Mouse (Mus musculus) ES-Bruce4 (cell line): ENCODE measurements around the gene Snap91. TPM values are rescaled to one million over a fixed set of nuclear protein-coding genes. Genes with fewer than 3 reads are reported as not detected.

Experiments
- H3K27ac ChIP-seq: 2 replicates; pipeline ENCODE4 v1.5.1; 2012; ENCODE audit warnings: low read length, inconsistent platforms; ENCODE audit not compliant: insufficient read depth
- H3K27me3 ChIP-seq: 2 replicates; pipeline ENCODE4 v1.6.1; 2012; ENCODE audit warnings: mild to moderate bottlenecking, low read length, inconsistent platforms; ENCODE audit not compliant: control insufficient read depth, poor library complexity, insufficient read depth, severe bottlenecking
- H3K36me3 ChIP-seq: 2 replicates; pipeline ENCODE4 v1.6.1; 2012; ENCODE audit warnings: inconsistent platforms, mild to moderate bottlenecking, low read length, moderate library complexity; ENCODE audit not compliant: control insufficient read depth, poor library complexity, insufficient read depth, severe bottlenecking
- H3K4me1 ChIP-seq: one replicate; pipeline ENCODE4 v1.8.1; 2011; ENCODE audit warnings: low read length; ENCODE audit not compliant: control insufficient read depth, insufficient read depth
- H3K4me3 ChIP-seq: 2 replicates; pipeline ENCODE4 v1.5.1; 2011; ENCODE audit warnings: low read depth, mild to moderate bottlenecking, low read length
- H3K9ac ChIP-seq: 2 replicates; pipeline ENCODE4 v1.6.1; 2012; ENCODE audit warnings: low read depth, mild to moderate bottlenecking, inconsistent platforms; ENCODE audit not compliant: poor library complexity, severe bottlenecking
- H3K9me3 ChIP-seq: replicated peaks from 2 replicates; pipeline ENCODE4 v1.6.1; 2012; ENCODE audit warnings: mild to moderate bottlenecking, low read length, inconsistent platforms; ENCODE audit not compliant: control insufficient read depth, poor library complexity, insufficient read depth, severe bottlenecking
- CTCF ChIP-seq: IDR thresholded peaks from one replicate; pipeline ENCODE4 v1.8.1; 2011; ENCODE audit warnings: low read depth, low read length
- EP300 ChIP-seq: IDR thresholded peaks from 2 replicates; pipeline ENCODE4 v1.6.1; 2011; ENCODE audit warnings: low read depth, low read length; ENCODE audit not compliant: insufficient read depth
- POLR2A ChIP-seq: IDR thresholded peaks from one replicate; pipeline ENCODE4 v1.8.1; 2011; ENCODE audit warnings: low read length; ENCODE audit not compliant: insufficient read depth
- polyA plus RNA-seq: library from polyadenylated mRNA; stranded (reverse); fragments of >200 nt; gene quantifications from 2 replicates; pipeline ENCODE4 v1.2.4, GENCODE M21; 2011; ENCODE audit warnings: low read depth; ENCODE audit not compliant: missing spikeins, insufficient read depth, insufficient read length

Gene Snap91
- polyA plus RNA-seq, 1 experiment, result 4.5 TPM

- Histone ChIP-seq H3K36me3 (no peaks in the 10 kb centered on the region), H3K27ac (no peak overlapping the region), H3K9ac (no peak overlapping the region), H3K4me3 (no peak overlapping the region), H3K9me3 (no peaks in the 10 kb centered on the region), H3K4me1 (no peaks in the 10 kb centered on the region), H3K27me3 (no peaks in the 10 kb centered on the region)
- TF ChIP-seq CTCF (no peak), POLR2A (no peak), EP300 (no peak)
Measured at GRCm38 (mm10) chr9:86819366-86819765, 61.1 kb downstream of the Snap91 start.

GRCm38 (mm10) chr9:86817673-86818072 lies 62.8 kb downstream of the Snap91 start:
- no peaks in the 10 kb centered on the region for H3K27me3 ChIP-seq
- H3K4me3 ChIP-seq, result no peak overlapping the region
- H3K27ac ChIP-seq, result no peak overlapping the region
- no peaks in the 10 kb centered on the region for H3K4me1 ChIP-seq
- no peaks in the 10 kb centered on the region for H3K36me3 ChIP-seq
- H3K9me3 ChIP-seq, result no peaks in the 10 kb centered on the region
- TF ChIP-seq POLR2A (no peak), CTCF (no peak), EP300 (no peak)
- no peak overlapping the region for H3K9ac ChIP-seq

DNA sequence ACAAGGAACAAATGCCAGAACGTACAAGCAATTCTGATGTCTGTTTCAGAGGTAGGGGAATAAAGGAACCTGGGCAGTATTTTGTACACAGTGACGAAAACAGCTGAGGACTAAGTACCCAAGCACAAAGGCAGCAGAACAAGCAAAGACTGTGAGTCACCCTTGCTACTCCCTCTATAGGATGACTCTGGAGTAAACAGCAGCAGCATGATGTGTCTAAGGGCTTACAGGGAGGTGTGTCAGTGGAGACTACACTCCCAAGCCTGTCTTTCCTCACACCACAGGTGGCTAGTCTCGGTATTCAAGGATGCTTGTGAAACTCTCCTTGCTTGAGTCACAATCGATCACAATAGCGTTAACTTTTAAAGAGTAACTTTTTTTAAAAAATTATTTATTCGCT lies 66.1 kb downstream of the Snap91 start:
- Histone ChIP-seq H3K9me3 (no peaks in the 10 kb centered on the region), H3K27ac (no peak overlapping the region), H3K4me3 (no peak overlapping the region), H3K9ac (no peak overlapping the region), H3K4me1 (no peaks in the 10 kb centered on the region), H3K27me3 (no peaks in the 10 kb centered on the region), H3K36me3 (no peaks in the 10 kb centered on the region)
- no peak for TF ChIP-seq EP300
- TF ChIP-seq CTCF, result no peak
- no peak for TF ChIP-seq POLR2A

DNA sequence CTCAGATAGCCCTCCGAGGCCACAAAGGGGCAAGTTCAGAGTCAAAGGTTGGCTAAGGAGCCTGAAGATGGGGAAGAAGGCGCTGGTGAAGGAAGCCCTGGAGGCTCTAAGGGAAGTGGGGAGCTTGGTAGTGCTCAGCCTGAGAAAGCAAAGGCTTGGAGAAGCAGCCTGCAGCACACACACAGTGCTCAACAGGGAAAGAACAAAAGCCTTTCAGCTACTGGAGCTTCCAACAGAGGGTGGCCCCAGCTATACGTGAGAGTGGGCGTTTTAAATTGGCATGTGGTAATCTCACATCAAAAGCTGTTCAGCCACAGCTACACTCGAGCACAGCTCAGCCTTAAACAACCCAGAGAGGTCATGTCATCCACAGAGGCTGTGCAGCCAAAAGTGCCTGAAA lies 67.1 kb downstream of the Snap91 start:
- no peaks in the 10 kb centered on the region for H3K4me1 ChIP-seq
- H3K9ac ChIP-seq, result no peak overlapping the region
- H3K4me3 ChIP-seq, result no peak overlapping the region
- H3K27me3 ChIP-seq, result no peaks in the 10 kb centered on the region
- TF ChIP-seq EP300, result no peak
- no peak for TF ChIP-seq POLR2A
- no peak for TF ChIP-seq CTCF
- no peak overlapping the region for H3K27ac ChIP-seq
- no peaks in the 10 kb centered on the region for H3K36me3 ChIP-seq
- H3K9me3 ChIP-seq, result no peaks in the 10 kb centered on the region

- Histone ChIP-seq H3K27me3 (no peaks in the 10 kb centered on the region), H3K9me3 (no peaks in the 10 kb centered on the region), H3K9ac (no peak overlapping the region), H3K27ac (no peak overlapping the region), H3K4me3 (no peak overlapping the region), H3K36me3 (no peaks in the 10 kb centered on the region), H3K4me1 (no peaks in the 10 kb centered on the region)
- TF ChIP-seq CTCF (no peak), EP300 (no peak), POLR2A (no peak)
Measured at GRCm38 (mm10) chr9:86810696-86811232, 69.7 kb downstream of the Snap91 start.

DNA sequence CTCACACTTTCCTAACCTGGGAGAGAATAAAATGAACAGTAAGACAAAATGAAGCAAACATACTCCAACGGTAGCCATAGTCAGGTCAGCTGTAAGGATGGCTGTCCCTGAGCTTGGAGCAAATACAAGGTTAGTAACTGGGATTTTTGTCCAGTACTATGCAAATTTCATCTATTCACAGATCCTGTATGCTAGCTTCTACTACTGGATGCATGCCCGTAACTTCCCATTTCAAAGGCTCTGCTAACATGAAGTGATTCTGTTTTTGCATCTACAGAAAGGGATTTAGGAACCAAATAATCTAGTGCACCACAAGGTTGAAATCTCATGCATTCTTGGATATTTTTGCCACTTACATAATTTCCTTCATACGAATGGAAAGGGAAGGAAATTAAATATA lies 70.2 kb downstream of the Snap91 start:
- H3K9ac ChIP-seq, result no peak overlapping the region
- no peaks in the 10 kb centered on the region for H3K4me1 ChIP-seq
- TF ChIP-seq EP300 (no peak), POLR2A (no peak), CTCF (no peak)
- H3K4me3 ChIP-seq, result no peak overlapping the region
- no peak overlapping the region for H3K27ac ChIP-seq
- no peaks in the 10 kb centered on the region for H3K27me3 ChIP-seq
- no peaks in the 10 kb centered on the region for H3K9me3 ChIP-seq
- no peaks in the 10 kb centered on the region for H3K36me3 ChIP-seq
